Mouse (Mus musculus) megakaryocyte-erythroid progenitor cell, adult 5-6 weeks (primary cell): ENCODE data around the gene Dpep2nb. TPM values are rescaled to one million over a fixed set of nuclear protein-coding genes. Genes with fewer than 3 reads are reported as not detected.
"Not testable (repeated sequence)": the region's sequence is repeated elsewhere in the genome, so short reads cannot be mapped to it uniquely, and the experiment has no call there.

ENCODE experiments used
- ATAC-seq: replicated peaks from 2 replicates; pipeline ENCODE4 v1.8.0; 2016; ENCODE audit warnings: mild to moderate bottlenecking, inconsistent platforms; ENCODE audit not compliant: severe bottlenecking, poor library complexity, low FRiP score, low TSS enrichment
- total RNA-seq, 2 experiments: library from RNA; stranded (forward) in 1 of 2; stranded (reverse) in 1 of 2; fragments of 200-1000, 215-1000 nt in 1 of 2; fragments of >200 nt in 1 of 2; fragmentation: Nextera tagmentation in 1 of 2; gene quantifications; 2 replicates each; pipeline ENCODE4 v1.2.3; 2014 to 2017

Gene Dpep2nb
- total RNA-seq (2014; fragmentation: Nextera tagmentation) (not detected in 2 replicates), total RNA-seq (2017) (not detected in 2 replicates)

DNA sequence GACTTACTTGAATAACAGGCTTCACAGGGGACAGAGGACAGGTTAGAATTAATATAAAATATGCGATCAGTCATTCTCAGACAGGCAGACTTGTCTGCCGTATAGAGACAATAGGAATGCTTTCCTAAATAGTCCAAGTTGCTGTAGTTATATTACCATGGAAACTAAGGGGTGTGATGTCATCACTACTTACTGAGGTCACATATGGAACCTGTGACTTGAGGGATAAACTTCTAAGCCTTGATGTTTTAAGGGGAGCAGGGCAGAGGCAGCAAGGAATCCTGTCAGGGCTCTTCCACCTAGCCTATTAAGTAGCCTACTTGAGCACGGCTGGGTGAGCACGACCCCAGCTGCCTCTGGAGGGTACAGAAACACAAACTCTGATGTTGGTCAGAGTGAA lies at the start of gene Dpep2nb:
Dpep2nb (minus strand) TSS at position 101 of the 400 bp plus-strand sequence.
- no peak for ATAC-seq

GRCm38 (mm10) chr8:106055038-106055437 lies 49.3 kb upstream of the Dpep2nb start:
- no peak for ATAC-seq

DNA sequence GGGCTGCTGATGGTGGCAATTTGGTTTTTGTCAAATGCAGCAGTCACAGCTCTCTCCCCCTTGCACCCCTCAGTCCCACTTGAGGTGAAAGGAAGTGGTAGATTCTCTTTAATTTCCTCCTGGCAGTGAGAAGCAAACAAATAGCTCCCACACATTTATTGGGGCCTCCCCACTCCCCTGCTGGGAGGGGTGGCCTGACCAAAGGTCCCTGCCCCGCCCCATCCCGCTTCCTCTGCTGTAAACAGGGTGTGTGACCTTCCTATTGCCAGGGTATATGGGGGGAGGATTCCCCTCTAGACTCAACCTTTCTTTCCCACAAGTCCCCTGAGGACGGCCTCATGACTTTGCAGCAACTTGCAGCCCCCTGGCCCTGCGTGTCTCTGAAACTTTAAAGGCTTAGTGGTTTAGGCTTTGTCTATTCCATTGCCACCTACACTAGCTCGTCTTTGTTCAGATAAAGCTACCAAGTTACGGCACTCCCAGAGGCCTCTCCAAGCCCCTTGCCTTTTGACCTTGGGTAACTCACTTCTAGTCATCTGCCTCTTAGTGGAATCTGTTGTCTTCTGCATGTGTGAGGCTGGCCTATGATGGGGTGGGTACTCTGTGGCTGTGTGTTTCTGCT lies 48.5 kb upstream of the Dpep2nb start:
- ATAC-seq, result no peak

DNA sequence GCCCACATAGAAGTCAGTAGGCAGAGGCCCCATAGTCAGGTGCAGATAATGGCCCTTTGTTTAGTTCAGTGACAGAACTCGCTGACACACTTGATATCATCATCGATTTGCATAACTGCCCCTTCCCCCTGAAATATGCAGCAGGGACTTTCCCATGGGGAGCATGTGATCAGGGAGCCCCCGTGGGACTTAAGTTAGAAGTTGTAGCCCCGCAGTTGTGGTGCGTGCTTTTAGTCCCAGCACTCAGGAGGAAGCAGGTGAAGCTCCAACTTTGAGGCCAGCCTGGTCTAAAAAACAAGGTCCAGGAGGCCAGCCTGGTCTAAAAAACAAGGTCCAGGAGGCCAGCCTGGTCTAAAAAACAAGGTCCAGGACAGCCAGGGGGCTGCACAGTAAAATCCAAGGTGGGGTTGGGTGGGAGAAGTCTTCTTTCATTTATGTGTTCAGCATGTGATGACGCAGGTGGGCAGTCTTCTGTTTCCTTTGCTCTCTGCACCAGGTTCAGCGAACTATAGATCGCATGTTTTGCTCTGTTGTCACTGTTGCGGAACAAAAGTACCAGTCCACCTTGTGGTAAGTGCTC lies 46.8 kb upstream of the Dpep2nb start:
- no peak for ATAC-seq

- ATAC-seq, result no peak
Observed at GRCm38 (mm10) chr8:106051068-106051467, 45.3 kb upstream of the Dpep2nb start.

- no peak for ATAC-seq
Observed at GRCm38 (mm10) chr8:106049840-106050239, 44.1 kb upstream of the Dpep2nb start.

- ATAC-seq, result no peak
Observed at GRCm38 (mm10) chr8:106047854-106048630, 42.3 kb upstream of the Dpep2nb start.

DNA sequence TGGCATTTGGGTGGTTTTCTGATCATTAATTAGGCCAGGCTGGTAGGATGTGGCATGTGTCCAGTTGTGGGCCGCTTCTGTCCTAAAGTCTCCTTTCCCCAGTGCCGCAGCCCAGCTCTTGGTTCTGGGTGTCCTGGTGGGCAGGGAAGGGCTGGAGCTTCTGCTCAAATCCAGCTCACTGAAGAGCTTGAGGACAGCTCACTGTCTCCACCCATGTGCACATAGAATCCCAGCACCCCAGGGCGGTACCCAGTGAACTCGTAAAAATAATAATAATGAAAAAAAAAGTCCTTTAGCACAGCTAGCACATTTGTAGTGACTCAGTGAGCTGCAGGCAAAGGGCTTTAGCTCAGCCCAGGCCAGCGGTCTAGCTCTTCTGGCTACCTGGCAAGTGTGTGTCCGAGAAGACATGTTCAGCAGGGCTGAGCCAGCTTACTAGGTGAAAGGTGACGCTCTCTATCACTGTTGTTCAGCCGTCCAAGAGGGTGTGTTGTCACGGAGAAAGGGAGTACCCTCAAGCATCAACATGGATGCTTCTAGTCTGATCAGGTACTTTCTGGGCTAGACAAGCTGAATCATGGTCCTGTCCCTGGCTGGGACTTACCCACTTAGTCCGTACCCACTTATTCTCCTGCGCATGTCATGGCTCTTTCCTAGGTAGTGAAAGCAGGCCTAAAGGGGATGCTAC lies 41.2 kb upstream of the Dpep2nb start:
- ATAC-seq, result no peak

GRCm38 (mm10) chr8:106044151-106044550 lies 38.4 kb upstream of the Dpep2nb start:
- ATAC-seq, result peak; percentile 31; the same call in 1 of the 2 replicates

- no peak for ATAC-seq
Observed at GRCm38 (mm10) chr8:106043055-106043454, 37.3 kb upstream of the Dpep2nb start.

- ATAC-seq, result no peak
Observed at GRCm38 (mm10) chr8:106040218-106040617, 34.4 kb upstream of the Dpep2nb start.

DNA sequence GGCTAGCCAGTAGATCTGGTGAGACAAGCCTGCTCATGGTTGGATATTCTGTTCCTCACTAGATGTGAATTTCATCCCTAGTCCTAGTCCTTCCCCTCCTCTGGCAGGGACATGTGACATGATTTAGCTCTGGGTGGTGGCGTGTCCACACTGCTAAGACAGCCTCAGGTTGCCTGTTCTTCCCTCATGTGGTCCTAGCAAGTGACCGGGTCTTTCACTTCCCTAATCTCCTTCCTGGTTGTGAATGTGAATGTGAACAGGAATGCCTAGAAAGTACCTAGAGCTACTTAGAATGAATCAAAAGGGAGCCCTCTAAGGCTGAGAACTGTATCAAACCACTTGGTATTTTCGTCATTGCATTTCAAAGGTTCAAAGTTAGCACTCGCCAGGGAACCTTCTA lies 33.8 kb upstream of the Dpep2nb start:
- ATAC-seq, result no peak

DNA sequence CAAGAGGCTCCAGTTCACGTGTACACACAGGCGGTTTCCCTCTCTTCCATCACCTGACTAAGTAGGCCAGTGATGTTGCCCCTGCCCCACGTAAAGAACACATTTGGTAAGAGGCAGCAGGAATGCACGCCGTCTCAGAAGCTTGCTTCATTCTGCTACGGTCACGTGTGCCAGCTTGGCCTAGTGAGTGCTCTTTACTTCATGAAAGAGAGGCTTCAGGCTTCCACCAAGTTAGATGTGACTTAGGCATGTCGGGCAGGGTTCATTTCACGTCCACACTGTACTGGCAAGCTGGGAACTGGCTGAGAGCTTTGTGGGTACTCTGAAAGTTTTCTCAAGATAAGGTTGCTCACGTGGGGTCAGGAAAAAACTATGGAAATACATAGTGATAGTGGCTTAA lies 32.9 kb upstream of the Dpep2nb start:
- ATAC-seq, result no peak

GRCm38 (mm10) chr8:106022483-106022882 lies 16.7 kb upstream of the Dpep2nb start:
- ATAC-seq, result peak; percentile 85

- no peak for ATAC-seq
Observed at GRCm38 (mm10) chr8:106018039-106018438, 12.3 kb upstream of the Dpep2nb start.

DNA sequence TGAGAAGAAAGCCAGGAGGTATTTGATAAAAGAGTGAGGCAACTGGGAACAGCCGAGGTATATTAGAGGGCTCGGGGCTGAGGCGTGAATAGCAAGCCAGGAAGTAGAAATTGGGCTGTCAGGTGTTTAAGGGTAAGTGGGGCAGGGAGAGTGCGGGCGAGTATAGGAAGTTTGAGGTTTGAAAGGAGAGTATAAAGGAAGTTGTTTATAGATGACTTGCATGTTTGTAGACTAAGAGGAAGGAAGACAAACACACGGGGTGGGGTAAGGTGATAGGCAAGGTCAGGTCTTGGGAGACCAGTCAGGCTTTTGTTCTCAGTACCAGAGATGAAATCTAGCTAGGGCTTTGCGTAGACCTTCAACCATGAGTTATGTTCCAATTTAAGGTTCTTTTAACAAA lies 11.4 kb upstream of the Dpep2nb start:
- no peak for ATAC-seq

DNA sequence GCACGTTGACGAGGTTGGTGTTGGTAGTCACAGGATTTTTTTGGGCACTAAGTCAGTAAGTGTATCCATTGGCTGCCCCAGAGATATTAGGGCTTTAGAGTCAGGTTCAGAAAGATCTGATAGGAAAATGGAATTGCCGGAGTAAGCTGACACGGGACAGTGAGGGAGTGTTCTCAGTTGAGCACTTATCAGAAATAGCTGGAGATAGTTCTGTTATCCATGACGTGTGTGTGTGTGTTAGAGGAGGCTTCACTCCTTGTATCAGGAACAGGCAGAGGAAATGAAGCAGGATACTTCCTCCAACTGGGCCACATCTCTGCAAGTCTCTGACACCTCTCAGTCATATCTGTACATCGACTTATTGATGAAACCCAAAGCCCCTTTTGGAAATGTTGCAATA lies 10.5 kb upstream of the Dpep2nb start:
- peak; percentile 10; the same call in 1 of the 2 replicates for ATAC-seq

- not testable (repeated sequence) for ATAC-seq
Observed at GRCm38 (mm10) chr8:106012203-106012602, 6.4 kb upstream of the Dpep2nb start.

- ATAC-seq, result peak; percentile 15; the same call in 1 of the 2 replicates
Observed at GRCm38 (mm10) chr8:106011643-106011986, 5.8 kb upstream of the Dpep2nb start, which contains the start of gene Ddx28. Gene Ddx28 (minus strand): TSS chr8:106011882.
